Mouse (Mus musculus) myocyte (in vitro differentiated cells): ENCODE data around the gene Churc1. TPM values are rescaled to one million over a fixed set of nuclear protein-coding genes. Genes with fewer than 3 reads are reported as not detected.
A peak's percentile ranks its signal among the peaks of the same experiment; 100 is the strongest.

Experiments used
- H3K27me3 ChIP-seq: one replicate; pipeline ENCODE4 v1.6.1; 2011; ENCODE audit not compliant: control insufficient read depth, insufficient read depth, insufficient read length
- H3K36me3 ChIP-seq: one replicate; pipeline ENCODE4 v1.6.1; 2011; ENCODE audit not compliant: control insufficient read depth, insufficient read depth
- H3K4me2 ChIP-seq: one replicate; pipeline ENCODE4 v1.6.1; 2011; ENCODE audit warnings: low read depth, control low read depth
- H3K4me3 ChIP-seq: one replicate; pipeline ENCODE4 v1.5.1; 2011; ENCODE audit warnings: mild to moderate bottlenecking, control low read depth, moderate library complexity
- H3K79me2 ChIP-seq: one replicate; pipeline ENCODE4 v1.6.1; 2011; ENCODE audit not compliant: control insufficient read depth, insufficient read depth
- H3ac ChIP-seq: one replicate; pipeline ENCODE4 v1.6.1; 2011; ENCODE audit not compliant: control insufficient read depth, insufficient read length
- CEBPB ChIP-seq: IDR thresholded peaks from 2 replicates; pipeline ENCODE4 v1.6.1; 2011; ENCODE audit warnings: mild to moderate bottlenecking, moderate library complexity; ENCODE audit not compliant: poor library complexity, insufficient read depth, severe bottlenecking
- E2F4 ChIP-seq: IDR thresholded peaks from one replicate; pipeline ENCODE4 v1.6.1; 2011; ENCODE audit warnings: mild to moderate bottlenecking, control low read depth, moderate library complexity; ENCODE audit not compliant: insufficient read depth
- MAX ChIP-seq: IDR thresholded peaks from one replicate; pipeline ENCODE4 v1.6.1; 2011; ENCODE audit warnings: low read depth, mild to moderate bottlenecking, control low read depth
- MYOD1 ChIP-seq, 3 experiments: IDR thresholded peaks; one replicate each; pipeline ENCODE4 v1.6.1; 2011; ENCODE audit warnings: control low read depth in 2 of 3, low read depth in 2 of 3, mild to moderate bottlenecking in 2 of 3, moderate library complexity in 1 of 3; ENCODE audit not compliant: insufficient read length in 2 of 3, control insufficient read depth in 1 of 3
- MYOG ChIP-seq, 3 experiments: IDR thresholded peaks; one replicate each; pipeline ENCODE4 v1.6.1; 2011; ENCODE audit warnings: control low read depth in 2 of 3, low read depth in 2 of 3, mild to moderate bottlenecking in 2 of 3; ENCODE audit not compliant: insufficient read length in 2 of 3, control insufficient read depth in 1 of 3, insufficient read depth in 1 of 3
- POLR2A ChIP-seq: IDR thresholded peaks from one replicate; pipeline ENCODE4 v1.6.1; 2011; ENCODE audit warnings: low read depth, mild to moderate bottlenecking, control low read depth, moderate library complexity; ENCODE audit not compliant: insufficient read length
- POLR2AphosphoS2 ChIP-seq: IDR thresholded peaks from one replicate; pipeline ENCODE4 v1.6.1; 2011; ENCODE audit warnings: low read depth, control low read depth; ENCODE audit not compliant: insufficient read length
- REST ChIP-seq: IDR thresholded peaks from one replicate; pipeline ENCODE4 v1.6.1; 2011; ENCODE audit warnings: mild to moderate bottlenecking, control low read depth, moderate library complexity; ENCODE audit not compliant: insufficient read depth, insufficient read length
- SRF ChIP-seq: IDR thresholded peaks from one replicate; pipeline ENCODE4 v1.6.1; 2011; ENCODE audit warnings: low read depth; ENCODE audit not compliant: control insufficient read depth, insufficient read length
- TCF12 ChIP-seq: IDR thresholded peaks from one replicate; pipeline ENCODE4 v1.6.1; 2011; ENCODE audit warnings: mild to moderate bottlenecking, control low read depth; ENCODE audit not compliant: poor library complexity, insufficient read depth, severe bottlenecking
- TCF3 ChIP-seq: IDR thresholded peaks from one replicate; pipeline ENCODE4 v1.6.1; 2011; ENCODE audit warnings: low read depth, control low read depth; ENCODE audit not compliant: insufficient read length
- USF1 ChIP-seq: IDR thresholded peaks from one replicate; pipeline ENCODE4 v1.6.1; 2011; ENCODE audit warnings: low read depth, mild to moderate bottlenecking, control low read depth, moderate library complexity
- polyA plus RNA-seq: library from polyadenylated mRNA; unstranded; fragments of >200 nt; fragmentation: generic; extraction: Trizol; gene quantifications from one replicate; pipeline ENCODE4 v1.2.1, GENCODE M21; 2012; ENCODE audit warnings: missing spikeins

Gene Churc1
- polyA plus RNA-seq = 73.6 TPM

GRCm38 (mm10) chr12:76765354-76765851 is at the start of gene Churc1, which contains the start of gene Fntb:
Gene Churc1 (plus strand): TSS chr12:76765538.
Gene Fntb (plus strand): TSS chr12:76765589.
- H3K36me3 ChIP-seq = no peaks in the 10 kb centered on the region
- no peak for TF ChIP-seq REST
- TF ChIP-seq POLR2A = peak; percentile 59
- TF ChIP-seq POLR2AphosphoS2 = no peak
- peak within 1 kb of the TSS; percentile 20 for H3ac ChIP-seq
- H3K4me2 ChIP-seq = peak within 1 kb of the TSS; percentile 71
- no peaks in the 10 kb centered on the region for H3K27me3 ChIP-seq
- H3K79me2 ChIP-seq = peaks cover 4% of the 10 kb centered on the region
- peak within 1 kb of the TSS; percentile 49 for H3K4me3 ChIP-seq

- no peaks in the 10 kb centered on the region for H3K79me2 ChIP-seq
- H3K4me2 ChIP-seq = no peak overlapping the region
- H3ac ChIP-seq = no peak overlapping the region
- no peaks in the 10 kb centered on the region for H3K36me3 ChIP-seq
- H3K4me3 ChIP-seq = no peak overlapping the region
- peaks cover 5% of the 10 kb centered on the region for H3K27me3 ChIP-seq
- no peak for TF ChIP-seq E2F4
- no peak for TF ChIP-seq POLR2AphosphoS2
- TF ChIP-seq MYOG (IDR thresholded peaks at IDR 0.05; ENCODE audit: control insufficient read depth in 1 of 3, insufficient read depth in 1 of 3, insufficient read length in 2 of 3, low read depth in 2 of 3) = no peak
- no peak for TF ChIP-seq SRF
- no peak for TF ChIP-seq CEBPB
- TF ChIP-seq REST = no peak
- TF ChIP-seq POLR2A = no peak
- no peak for TF ChIP-seq MYOD1 (IDR thresholded peaks at IDR 0.05; ENCODE audit: control insufficient read depth in 1 of 3, insufficient read length in 2 of 3, low read depth in 2 of 3)
- TF ChIP-seq TCF3 = no peak
- TF ChIP-seq TCF12 = no peak
- no peak for TF ChIP-seq USF1
- TF ChIP-seq MAX = no peak
Observed at GRCm38 (mm10) chr12:76718384-76718783, 47.0 kb upstream of the Churc1 start.

- no peaks in the 10 kb centered on the region for H3K27me3 ChIP-seq
- H3K36me3 ChIP-seq = no peaks in the 10 kb centered on the region
- no peak overlapping the region for H3K4me2 ChIP-seq
- H3ac ChIP-seq = no peak overlapping the region
- no peaks in the 10 kb centered on the region for H3K79me2 ChIP-seq
- TF ChIP-seq MYOG (IDR thresholded peaks at IDR 0.05; ENCODE audit: control insufficient read depth in 1 of 3, insufficient read depth in 1 of 3, insufficient read length in 2 of 3, low read depth in 2 of 3) = no peak
- no peak for TF ChIP-seq CEBPB
- no peak for TF ChIP-seq TCF12
- TF ChIP-seq MYOD1 (IDR thresholded peaks at IDR 0.05; ENCODE audit: control insufficient read depth in 1 of 3, insufficient read length in 2 of 3, low read depth in 2 of 3) = no peak
- TF ChIP-seq SRF = no peak
- no peak for TF ChIP-seq REST
- no peak overlapping the region for H3K4me3 ChIP-seq
Observed at GRCm38 (mm10) chr12:76720572-76720971, 44.8 kb upstream of the Churc1 start.

- Histone ChIP-seq H3K27me3 (no peaks in the 10 kb centered on the region), H3K4me3 (no peak overlapping the region), H3K36me3 (no peaks in the 10 kb centered on the region), H3ac (no peak overlapping the region), H3K79me2 (no peaks in the 10 kb centered on the region), H3K4me2 (no peak overlapping the region)
- TF ChIP-seq E2F4 = no peak
- no peak for TF ChIP-seq USF1
- TF ChIP-seq POLR2AphosphoS2 = no peak
- no peak for TF ChIP-seq SRF
- TF ChIP-seq POLR2A = no peak
- no peak for TF ChIP-seq REST
- TF ChIP-seq TCF12 = no peak
Observed at GRCm38 (mm10) chr12:76722026-76722425, 43.3 kb upstream of the Churc1 start.

- Histone ChIP-seq H3K27me3 (peaks cover 4% of the 10 kb centered on the region), H3ac (no peak overlapping the region), H3K79me2 (no peaks in the 10 kb centered on the region), H3K36me3 (no peaks in the 10 kb centered on the region), H3K4me2 (no peak overlapping the region), H3K4me3 (no peak overlapping the region)
- no peak for TF ChIP-seq CEBPB
- TF ChIP-seq TCF12 = no peak
- no peak for TF ChIP-seq SRF
- TF ChIP-seq USF1 = no peak
- TF ChIP-seq MAX = no peak
- TF ChIP-seq E2F4 = no peak
- TF ChIP-seq POLR2A = no peak
- no peak for TF ChIP-seq REST
- no peak for TF ChIP-seq MYOG (IDR thresholded peaks at IDR 0.05; ENCODE audit: control insufficient read depth in 1 of 3, insufficient read depth in 1 of 3, insufficient read length in 2 of 3, low read depth in 2 of 3)
- TF ChIP-seq MYOD1 (IDR thresholded peaks at IDR 0.05; ENCODE audit: control insufficient read depth in 1 of 3, insufficient read length in 2 of 3, low read depth in 2 of 3) = no peak
- no peak for TF ChIP-seq POLR2AphosphoS2
Observed at GRCm38 (mm10) chr12:76727955-76728354, 37.4 kb upstream of the Churc1 start.
